In genomic region chr3:65842515-65843184, GRCm38 (mm10) we compare ENCODE assay signal across 23 mouse cellular contexts.
DNase-seq lines count a peak whose midpoint lies in the region; ATAC-seq lines count a peak whose summit lies in the region.
"Had no signal": no experiment of that assay in that cellular context is flagged by ENCODE, and none has a peak within 500 bp of the region (broad histone marks: within the 10 kb centered on the region; RNA-seq: fewer than 3 reads in every experiment).

No protein-coding gene starts in this region.

- H3K27me3 ChIP-seq in heart, embryonic 14.5 days (ENCODE audit: control insufficient read depth, insufficient read depth, low read length), result no peaks in the 10 kb centered on the region
- no peaks in the 10 kb centered on the region for H3K27me3 ChIP-seq in heart, embryonic 10.5 days (ENCODE audit: insufficient read depth, poor library complexity, severe bottlenecking)
- no peaks in the 10 kb centered on the region for H3K27me3 ChIP-seq in liver, embryonic 11.5 days (replicated peaks; ENCODE audit: control insufficient read depth, insufficient read depth, low read length)
- H3K27me3 ChIP-seq: embryonic facial prominence, embryonic 12.5 days; forebrain, embryonic 12.5 days; hindbrain, embryonic 12.5 days had no signal

- no peak for ATAC-seq in heart, embryonic 14.5 days (ENCODE audit: insufficient number of reproducible peaks, insufficient read depth, low FRiP score, low read depth)
- no peak for ATAC-seq in liver, embryonic 11.5 days (replicated peaks; ENCODE audit: low FRiP score)
- ATAC-seq: CD4-positive, CD25-positive, alpha-beta regulatory T cell, adult 4 months; forebrain, embryonic 16.5 days; hindbrain, embryonic 16.5 days; inflammation-experienced regulatory T-cells, adult 6 months had no signal

- H3K9ac ChIP-seq in heart, embryonic 14.5 days (ENCODE audit: low read length), result no peak overlapping the region
- no peak overlapping the region for H3K9ac ChIP-seq in liver, embryonic 11.5 days (ENCODE audit: low read depth, low read length)
- H3K9ac ChIP-seq: embryonic facial prominence, embryonic 12.5 days; forebrain, embryonic 12.5 days; hindbrain, embryonic 12.5 days had no signal

- peak; percentile 29 for DNase-seq in adrenal gland, adult 2 months
- no peak for DNase-seq in adrenal gland, postnatal 14 days
- no peak for DNase-seq in heart, embryonic 10.5 days (ENCODE audit: low spot score)
- peak; percentile 6 for DNase-seq in liver, embryonic 11.5 days (ENCODE audit: low spot score)
- DNase-seq in liver, result no peak
- DNase-seq in testis, postnatal 10 days (ENCODE audit: low spot score), result peak; percentile 32
- DNase-seq in testis, postnatal 14 days (ENCODE audit: low spot score), result no peak
- DNase-seq: adrenal gland, postnatal 10 days; B cell, adult 2 months; cerebellum, adult 11-12 months; cerebellum, adult 9-10 months; cerebellum, postnatal 25 days; gastrocnemius, postnatal 10 days; heart, postnatal 36 days had no signal

- WGBS in heart, embryonic 14.5 days, result 53% methylated on average over 5 of the region's 5 CpGs
- WGBS in heart, embryonic 10.5 days, result 76% methylated on average over 5 of the region's 5 CpGs
- 81% methylated on average over 5 of the region's 5 CpGs for WGBS in liver, embryonic 11.5 days

- H3K4me2 ChIP-seq in heart, embryonic 14.5 days (ENCODE audit: low read length), result peak overlapping the region; percentile 23
- no peak overlapping the region for H3K4me2 ChIP-seq in liver, embryonic 11.5 days
- H3K4me2 ChIP-seq: embryonic facial prominence, embryonic 12.5 days; forebrain, embryonic 12.5 days; hindbrain, embryonic 12.5 days had no signal

- H3K4me3 ChIP-seq in heart, embryonic 14.5 days (ENCODE audit: control insufficient read depth in 1 of 2, insufficient read depth in 1 of 2, low read depth in 1 of 2, low read length in 2 of 2), result no peak overlapping the region
- H3K4me3 ChIP-seq in heart, embryonic 10.5 days, result no peak overlapping the region
- no peak overlapping the region for H3K4me3 ChIP-seq in liver, embryonic 11.5 days (ENCODE audit: low read depth, low read length)
- H3K4me3 ChIP-seq: embryonic facial prominence, embryonic 12.5 days; forebrain, embryonic 12.5 days; hindbrain, embryonic 12.5 days had no signal

- peak overlapping the region; percentile 55 to 57; a peak in 3 of 4 replicates for H3K27ac ChIP-seq in heart, embryonic 14.5 days (replicated peaks in 1 of 2; ENCODE audit: control insufficient read depth in 1 of 2, insufficient read depth in 1 of 2, low read depth in 2 of 2, low read length in 2 of 2)
- H3K27ac ChIP-seq in heart, embryonic 10.5 days, result no peak overlapping the region
- no peak overlapping the region for H3K27ac ChIP-seq in liver, embryonic 11.5 days (ENCODE audit: low read depth, low read length)
- H3K27ac ChIP-seq: embryonic facial prominence, embryonic 12.5 days; forebrain, embryonic 12.5 days; hindbrain, embryonic 12.5 days had no signal

- H3K9me3 ChIP-seq in heart, embryonic 14.5 days (ENCODE audit: control insufficient read depth, low read length), result no peaks in the 10 kb centered on the region
- H3K9me3 ChIP-seq in heart, embryonic 10.5 days, result no peaks in the 10 kb centered on the region
- no peaks in the 10 kb centered on the region for H3K9me3 ChIP-seq in liver, embryonic 11.5 days (ENCODE audit: control insufficient read depth, low read length)
- H3K9me3 ChIP-seq: embryonic facial prominence, embryonic 12.5 days; forebrain, embryonic 12.5 days; G1E; hindbrain, embryonic 12.5 days had no signal

- peaks cover 30 to 58% of the 10 kb centered on the region in 2 experiments for H3K4me1 ChIP-seq in heart, embryonic 14.5 days (ENCODE audit: control insufficient read depth in 2 of 2, insufficient read depth in 2 of 2, low read length in 2 of 2)
- H3K4me1 ChIP-seq in heart, embryonic 10.5 days, result peaks cover 34% of the 10 kb centered on the region; the same call in 1 of the 2 replicates
- no peaks in the 10 kb centered on the region for H3K4me1 ChIP-seq in liver, embryonic 11.5 days (replicated peaks; ENCODE audit: control insufficient read depth, insufficient read depth, low read length)
- H3K4me1 ChIP-seq: forebrain, embryonic 12.5 days; hindbrain, embryonic 12.5 days had no signal

- no peaks in the 10 kb centered on the region for H3K36me3 ChIP-seq in heart, embryonic 14.5 days (ENCODE audit: control insufficient read depth, insufficient read depth, low read length)
- H3K36me3 ChIP-seq in heart, embryonic 10.5 days, result no peaks in the 10 kb centered on the region
- no peaks in the 10 kb centered on the region for H3K36me3 ChIP-seq in liver, embryonic 11.5 days (ENCODE audit: control insufficient read depth, insufficient read depth, low read length)
- H3K36me3 ChIP-seq: embryonic facial prominence, embryonic 12.5 days; forebrain, embryonic 12.5 days; G1E; hindbrain, embryonic 12.5 days had no signal

Comparison
In these comparisons a context has a peak if more than half of its experiments do, and no peak if none do; other contexts are left out.
1. DNase-seq: peak in adrenal gland, adult 2 months (single experiment), liver, embryonic 11.5 days (single experiment) and testis, postnatal 10 days (single experiment); none in adrenal gland, postnatal 14 days (single experiment), heart, embryonic 10.5 days (single experiment), liver (single experiment) and testis, postnatal 14 days (single experiment).
2. H3K27ac ChIP-seq: peak in heart, embryonic 14.5 days (2 of 2); none in heart, embryonic 10.5 days (single experiment) and liver, embryonic 11.5 days (single experiment).